Mouse (Mus musculus) neural tube, embryonic 14.5 days (tissue): ENCODE results near the gene Ruvbl2. TPM values are rescaled to one million over a fixed set of nuclear protein-coding genes. Genes with fewer than 3 reads are reported as not detected.

Experiments
- ATAC-seq: fragments of 200-750 bp; cut with Nextera tagmentation; 2 replicates; pipeline ENCODE4 v1.8.0; 2017; ENCODE audit warnings: low read depth, mild to moderate bottlenecking, moderate TSS enrichment, moderate library complexity
- H3K27ac ChIP-seq: fragments of 300-500 bp; sonication (generic); 2 replicates; pipeline ENCODE4 v1.5.1; 2014; ENCODE audit warnings: low read depth, mild to moderate bottlenecking, control low read depth, low read length, moderate library complexity, mixed read lengths
- H3K27me3 ChIP-seq: fragments of 300-500 bp; sonication (generic); 2 replicates; pipeline ENCODE4 v1.6.1; 2014; ENCODE audit warnings: low read length; ENCODE audit not compliant: control insufficient read depth, insufficient read depth
- H3K36me3 ChIP-seq: fragments of 300-500 bp; sonication (generic); 2 replicates; pipeline ENCODE4 v1.6.1; 2014; ENCODE audit warnings: low read length, mixed read lengths; ENCODE audit not compliant: control insufficient read depth, insufficient read depth
- H3K4me1 ChIP-seq: fragments of 300-500 bp; sonication (generic); 2 replicates; pipeline ENCODE4 v1.6.1; 2014; ENCODE audit warnings: low read length; ENCODE audit not compliant: control insufficient read depth, insufficient read depth
- H3K4me2 ChIP-seq: fragments of 300-500 bp; sonication (generic); 2 replicates; pipeline ENCODE4 v1.6.1; 2014; ENCODE audit warnings: mild to moderate bottlenecking, low read depth, low read length, control low read depth
- H3K4me3 ChIP-seq: fragments of 300-500 bp; sonication (generic); 2 replicates; pipeline ENCODE4 v1.5.1; 2014; ENCODE audit warnings: low read depth, low read length, control low read depth, mixed read lengths
- H3K9ac ChIP-seq: fragments of 300-500 bp; sonication (generic); replicated peaks from 2 replicates; pipeline ENCODE4 v1.6.1; 2014; ENCODE audit warnings: low read depth, mild to moderate bottlenecking, control low read depth, low read length, mixed read lengths
- H3K9me3 ChIP-seq: fragments of 300-500 bp; sonication (generic); 2 replicates; pipeline ENCODE4 v1.6.1; 2016; ENCODE audit warnings: low read length; ENCODE audit not compliant: control insufficient read depth
- WGBS: fragments of 180-500 bp; shearing (Covaris S2); extraction: QIAGEN DNeasy Blood & Tissue Kit; methylation state at CpG from one replicate; pipeline ENCODE4 v1.1.7; 2014; 5-methylcytosine and 5-hydroxymethylcytosine counted together
- polyA plus RNA-seq: library from polyadenylated mRNA; unstranded; fragments of >200 nt; fragmentation: Nextera tagmentation; extraction: Ambion mirVana; gene quantifications from 2 replicates; pipeline ENCODE4 v1.2.1, GENCODE M21; 2014

Gene Ruvbl2
- polyA plus RNA-seq, 1 experiment from 2014 or later: 95.3 TPM

DNA sequence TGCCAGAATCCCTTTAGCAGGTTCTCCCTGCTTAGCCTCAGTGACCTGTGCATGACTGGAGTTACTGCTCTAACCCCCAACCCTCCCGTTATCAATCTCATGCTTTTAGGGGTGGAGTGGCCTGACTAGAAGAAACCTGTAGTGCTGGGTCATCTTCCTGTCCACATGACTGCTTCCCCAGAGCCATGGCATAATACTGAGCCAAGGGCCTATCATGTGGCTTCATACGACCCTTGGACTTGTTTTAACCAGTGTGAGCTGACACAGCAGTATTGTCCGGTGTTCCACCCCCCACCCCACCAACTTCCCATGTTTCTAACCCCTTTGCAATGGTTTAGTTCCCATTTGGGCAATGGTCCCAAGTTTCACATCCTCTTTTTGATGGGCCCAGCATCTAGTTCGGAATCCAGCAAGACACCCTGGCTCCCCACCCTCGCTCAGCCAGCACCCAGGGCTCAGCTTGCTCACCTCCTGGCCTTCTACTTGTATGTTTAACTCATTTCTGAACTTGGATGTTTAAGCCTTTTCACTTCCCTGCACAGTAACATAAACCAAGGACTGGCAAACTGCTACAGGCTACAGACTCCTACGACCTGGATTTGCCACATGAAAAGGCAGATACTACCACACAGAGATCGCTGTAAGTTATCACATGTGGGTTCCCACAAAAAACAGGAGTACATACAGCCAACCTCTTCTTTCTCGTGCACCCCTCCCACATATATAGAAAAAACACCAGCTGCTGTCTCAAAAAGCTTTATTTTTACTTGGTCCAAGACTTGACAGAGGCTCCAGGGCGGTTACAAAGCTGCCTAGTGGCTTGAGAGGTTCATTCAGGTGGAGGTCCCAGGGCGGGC lies 19.5 kb upstream of the Ruvbl2 start:
- Histone ChIP-seq H3K27me3 (no peaks in the 10 kb centered on the region), H3K4me1 (peaks cover 24% of the 10 kb centered on the region), H3K9ac (peak overlapping the region; percentile 81), H3K9me3 (no peaks in the 10 kb centered on the region), H3K4me3 (peak overlapping the region; percentile 78), H3K36me3 (peaks cover 30% of the 10 kb centered on the region), H3K27ac (no peak overlapping the region), H3K4me2 (peak overlapping the region; percentile 94)
- ATAC-seq: no peak
- 68% methylated on average over 10 of the region's 10 CpGs for WGBS

DNA sequence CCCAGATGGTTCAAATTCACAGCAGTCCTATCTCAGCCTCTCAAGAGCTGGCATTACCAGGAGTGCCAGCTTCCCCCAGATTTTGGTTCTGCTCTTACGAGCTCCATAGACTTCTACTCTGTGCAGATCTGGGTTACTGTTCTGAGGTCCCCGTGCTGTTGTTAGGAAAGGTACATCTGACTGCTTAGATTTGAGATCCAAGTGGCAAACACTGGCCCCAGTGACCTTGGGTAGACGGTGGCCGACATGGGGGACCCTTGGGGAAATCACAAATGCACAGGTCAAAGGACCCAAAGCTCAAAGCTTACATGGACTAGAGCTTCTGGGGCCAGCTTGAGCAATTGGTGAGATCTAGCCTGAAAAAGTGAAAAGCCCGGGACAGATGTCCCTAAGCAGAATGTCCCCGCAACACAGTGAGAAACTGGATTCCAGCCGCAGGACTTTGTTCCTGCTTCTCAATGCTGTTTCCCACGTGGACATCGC lies 18.9 kb upstream of the Ruvbl2 start:
- no peak for ATAC-seq

GRCm38 (mm10) chr7:45455932-45456696 lies 18.2 kb upstream of the Ruvbl2 start:
- H3K4me1 ChIP-seq: peaks cover 24% of the 10 kb centered on the region
- H3K27ac ChIP-seq: no peak overlapping the region
- 83% methylated on average over 13 of the region's 13 CpGs for WGBS
- H3K9me3 ChIP-seq: no peaks in the 10 kb centered on the region
- no peak overlapping the region for H3K4me3 ChIP-seq
- no peak for ATAC-seq
- H3K9ac ChIP-seq: no peak overlapping the region
- no peak overlapping the region for H3K4me2 ChIP-seq
- no peaks in the 10 kb centered on the region for H3K27me3 ChIP-seq
- H3K36me3 ChIP-seq: peaks cover 24% of the 10 kb centered on the region

More for the DNA sequence above, 18.9 kb upstream of the Ruvbl2 start:
- WGBS: 54% methylated on average over 9 of the region's 9 CpGs
- peak overlapping the region; percentile 94 for H3K4me2 ChIP-seq
- no peaks in the 10 kb centered on the region for H3K9me3 ChIP-seq
- peaks cover 26% of the 10 kb centered on the region for H3K36me3 ChIP-seq
- no peak overlapping the region for H3K27ac ChIP-seq
- H3K9ac ChIP-seq: peak overlapping the region; percentile 81; the same call in 1 of the 2 replicates
- H3K4me3 ChIP-seq: peak overlapping the region; percentile 78; the same call in 1 of the 2 replicates
- H3K4me1 ChIP-seq: peaks cover 24% of the 10 kb centered on the region
- H3K27me3 ChIP-seq: no peaks in the 10 kb centered on the region

- no peak for ATAC-seq
- Histone ChIP-seq H3K4me1 (peaks cover 17% of the 10 kb centered on the region), H3K4me2 (no peak overlapping the region), H3K36me3 (peaks cover 24% of the 10 kb centered on the region), H3K9me3 (no peaks in the 10 kb centered on the region), H3K4me3 (no peak overlapping the region), H3K27ac (no peak overlapping the region), H3K27me3 (no peaks in the 10 kb centered on the region), H3K9ac (no peak overlapping the region)
- WGBS: 87% methylated on average over 15 of the region's 15 CpGs
Observed at GRCm38 (mm10) chr7:45454971-45455370, 17.1 kb upstream of the Ruvbl2 start.

GRCm38 (mm10) chr7:45451344-45451982 lies 13.6 kb upstream of the Ruvbl2 start:
- Histone ChIP-seq H3K9ac (no peak overlapping the region), H3K9me3 (no peaks in the 10 kb centered on the region), H3K4me2 (no peak overlapping the region), H3K27ac (no peak overlapping the region), H3K4me1 (no peaks in the 10 kb centered on the region), H3K36me3 (peaks cover 11% of the 10 kb centered on the region; the same call in 1 of the 2 replicates), H3K27me3 (no peaks in the 10 kb centered on the region), H3K4me3 (no peak overlapping the region)
- WGBS: 51% methylated on average over 23 of the region's 23 CpGs
- ATAC-seq: peak; percentile 77

DNA sequence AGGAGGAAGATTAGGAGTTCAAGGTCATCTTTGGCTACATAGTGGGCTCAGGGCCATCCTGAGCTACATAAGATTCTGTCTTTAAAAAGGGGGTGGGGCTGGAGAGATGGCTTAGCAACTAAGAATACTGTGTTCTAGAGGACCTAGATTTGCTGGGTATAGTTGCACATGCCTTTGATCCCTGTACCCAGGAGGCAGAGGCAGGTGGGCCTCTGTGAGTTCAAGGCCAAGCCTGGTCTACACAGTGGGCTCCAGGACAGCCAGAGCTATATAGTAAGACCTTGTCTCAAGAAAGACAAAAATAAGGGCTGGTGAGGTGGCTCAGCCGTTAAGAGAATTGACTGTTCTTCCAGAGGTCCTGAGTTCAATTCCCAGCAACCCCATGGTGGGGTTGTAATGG lies 12.1 kb upstream of the Ruvbl2 start:
- H3K27me3 ChIP-seq: no peaks in the 10 kb centered on the region
- no peaks in the 10 kb centered on the region for H3K9me3 ChIP-seq
- no peak overlapping the region for H3K27ac ChIP-seq
- H3K36me3 ChIP-seq: peaks cover 11% of the 10 kb centered on the region; the same call in 1 of the 2 replicates
- no peak for ATAC-seq
- WGBS: 86% methylated on average over 1 of the region's 1 CpGs
- H3K4me2 ChIP-seq: no peak overlapping the region
- no peak overlapping the region for H3K4me3 ChIP-seq
- H3K9ac ChIP-seq: no peak overlapping the region
- no peaks in the 10 kb centered on the region for H3K4me1 ChIP-seq

DNA sequence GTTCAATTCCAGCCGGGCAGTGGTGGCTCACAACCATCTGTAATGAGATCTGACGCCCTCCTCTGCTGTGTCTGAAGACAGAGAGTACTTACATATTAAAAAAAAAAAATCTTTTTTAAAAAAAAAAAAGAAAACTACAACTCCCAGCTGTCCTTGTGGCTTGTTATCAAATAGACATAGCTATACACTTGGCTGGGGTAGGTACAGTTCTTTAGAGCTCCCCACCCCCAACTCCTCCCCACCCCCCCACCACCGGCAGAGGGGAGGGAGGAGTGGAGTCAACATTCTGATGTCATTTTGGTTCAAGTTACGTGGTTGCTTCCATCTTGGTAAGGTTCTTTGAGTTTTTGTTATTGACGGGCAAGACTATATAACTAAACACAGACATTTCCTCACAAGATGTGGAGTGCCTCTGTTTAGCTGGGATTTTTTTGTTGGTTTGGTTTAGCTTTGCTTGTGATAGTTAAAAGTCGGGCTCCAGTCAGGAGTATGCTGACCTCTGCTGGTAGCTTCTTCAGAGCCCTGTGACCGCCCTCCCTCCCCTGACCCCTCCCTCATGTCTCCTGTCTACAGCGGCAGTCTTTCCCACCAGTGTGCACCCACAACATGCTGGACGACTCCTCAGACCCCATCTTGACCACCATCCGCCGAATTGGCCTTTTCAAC lies 9.6 kb upstream of the Ruvbl2 start:
- Histone ChIP-seq H3K9me3 (no peaks in the 10 kb centered on the region), H3K9ac (no peak overlapping the region), H3K4me3 (no peak overlapping the region), H3K27ac (no peak overlapping the region), H3K36me3 (peaks cover 9% of the 10 kb centered on the region), H3K4me1 (no peaks in the 10 kb centered on the region), H3K4me2 (no peak overlapping the region), H3K27me3 (no peaks in the 10 kb centered on the region)
- WGBS: 36% methylated on average over 11 of the region's 11 CpGs
- ATAC-seq: no peak

DNA sequence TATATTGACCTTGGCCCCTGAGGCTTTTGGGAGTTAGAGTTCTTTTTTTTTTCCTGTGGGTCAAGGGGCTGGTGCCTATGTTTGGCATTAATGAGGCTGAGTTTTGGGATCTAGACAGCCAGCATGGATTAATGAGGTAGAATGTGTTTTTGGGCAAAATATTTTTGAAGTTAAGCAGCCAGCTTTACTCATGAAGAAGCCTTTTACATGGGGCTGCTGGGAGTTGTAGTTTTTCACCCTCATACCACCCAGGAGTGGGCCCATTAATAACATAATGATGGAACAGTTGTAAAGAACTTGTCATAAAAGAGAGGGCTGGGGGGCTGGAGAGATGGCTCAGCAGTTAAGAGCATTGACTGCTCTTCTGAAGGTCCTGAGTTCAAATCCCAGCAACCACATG lies 8.7 kb upstream of the Ruvbl2 start:
- Histone ChIP-seq H3K27ac (no peak overlapping the region), H3K4me3 (no peak overlapping the region), H3K4me2 (no peak overlapping the region), H3K4me1 (no peaks in the 10 kb centered on the region), H3K9ac (no peak overlapping the region), H3K27me3 (no peaks in the 10 kb centered on the region), H3K9me3 (no peaks in the 10 kb centered on the region), H3K36me3 (peaks cover 9% of the 10 kb centered on the region)
- ATAC-seq: no peak
